Comparison of ENCODE assay signal across 8 mouse cellular contexts in genomic region chr17:36836874-36837647, GRCm38 (mm10). TPM values are rescaled to one million over a fixed set of nuclear protein-coding genes. Genes with fewer than 3 reads are reported as not detected.
DNase-seq lines count a peak whose midpoint lies in the region; ATAC-seq lines count a peak whose summit lies in the region.

Gene Trim26 (plus strand): TSS chr17:36837134.

- H3K4me1 ChIP-seq in hindbrain, embryonic 11.5 days (replicated peaks; ENCODE audit: control insufficient read depth, insufficient read depth, low read length): no peaks in the 10 kb centered on the region; the same call in 1 of the 2 replicates

- H3K9me3 ChIP-seq in hindbrain, embryonic 11.5 days (ENCODE audit: control insufficient read depth, low read length): no peaks in the 10 kb centered on the region

- peak; percentile 99 for ATAC-seq in hindbrain, embryonic 11.5 days (ENCODE audit: low FRiP score)

- H3K36me3 ChIP-seq in hindbrain, embryonic 11.5 days (ENCODE audit: control insufficient read depth, insufficient read depth, low read length): no peaks in the 10 kb centered on the region

- H3K27ac ChIP-seq in hindbrain, embryonic 11.5 days (ENCODE audit: low read depth, low read length): peak within 1 kb of the TSS; percentile 87

- DNase-seq in Muller cell, postnatal 12 days (ENCODE audit: inconsistent ontology term): peak; percentile 99
- peak; percentile 98 for DNase-seq in cerebellum, adult 9-11 months
- DNase-seq in frontal cortex, adult 2 months (ENCODE audit: extremely low spot score in 1 of 2, low spot score in 1 of 2): peak; percentile 95 to 99
- peak; percentile 96 for DNase-seq in hindbrain, embryonic 11.5 days (ENCODE audit: low spot score)
- DNase-seq in layer of hippocampus, postnatal 10 days (ENCODE audit: low spot score in 2 of 2): peak; percentile 98 to 99
- DNase-seq in lung, postnatal 10 days: peak; percentile 99
- peak; percentile 95 for DNase-seq in ovary, postnatal 36 days (ENCODE audit: low spot score)
- peak; percentile 97 for DNase-seq in thymus, postnatal 25 days

- peak within 1 kb of the TSS; percentile 72 for H3K4me3 ChIP-seq in hindbrain, embryonic 11.5 days (ENCODE audit: low read depth, low read length)

- H3K4me2 ChIP-seq in hindbrain, embryonic 11.5 days (replicated peaks; ENCODE audit: low read depth, low read length): peak within 1 kb of the TSS; percentile 64

- WGBS in hindbrain, embryonic 11.5 days: 0% methylated on average over 58 of the region's 58 CpGs

- H3K9ac ChIP-seq in hindbrain, embryonic 11.5 days (ENCODE audit: low read depth, low read length): peak within 1 kb of the TSS; percentile 73

- no peaks in the 10 kb centered on the region for H3K27me3 ChIP-seq in hindbrain, embryonic 11.5 days (ENCODE audit: control insufficient read depth, insufficient read depth, low read length)

RNA-seq across cellular contexts. Expression of gene Trim26, which starts in this region (rescaled TPM):
- polyA plus RNA-seq in frontal cortex, adult 2 months (2012; rRNA removed): 20.8 and 21.9 TPM in 2 replicates
- 34.9 and 35.2 TPM in 2 replicates for polyA plus RNA-seq in hindbrain, embryonic 11.5 days (2014; fragmentation: Nextera tagmentation; extraction: Ambion mirVana)
- total RNA-seq in layer of hippocampus, postnatal 10 days (2021): 10 to 100 TPM; 22.7 to 28.8 TPM

Comparison
In these comparisons a context has a peak if more than half of its experiments do, and no peak if none do; other contexts are left out.
1. Peak in every context shown above with its lines: DNase-seq, ATAC-seq, H3K4me3 ChIP-seq and H3K27ac ChIP-seq.